Mouse (Mus musculus): ENCODE measurements at regions not wholly inside any gene's neighbourhood (a gene's known extent, or its start where the extent isn't known, plus 50 kb on each side); places are given as distances from the start of the nearest gene placed in this dataset.

DNA sequence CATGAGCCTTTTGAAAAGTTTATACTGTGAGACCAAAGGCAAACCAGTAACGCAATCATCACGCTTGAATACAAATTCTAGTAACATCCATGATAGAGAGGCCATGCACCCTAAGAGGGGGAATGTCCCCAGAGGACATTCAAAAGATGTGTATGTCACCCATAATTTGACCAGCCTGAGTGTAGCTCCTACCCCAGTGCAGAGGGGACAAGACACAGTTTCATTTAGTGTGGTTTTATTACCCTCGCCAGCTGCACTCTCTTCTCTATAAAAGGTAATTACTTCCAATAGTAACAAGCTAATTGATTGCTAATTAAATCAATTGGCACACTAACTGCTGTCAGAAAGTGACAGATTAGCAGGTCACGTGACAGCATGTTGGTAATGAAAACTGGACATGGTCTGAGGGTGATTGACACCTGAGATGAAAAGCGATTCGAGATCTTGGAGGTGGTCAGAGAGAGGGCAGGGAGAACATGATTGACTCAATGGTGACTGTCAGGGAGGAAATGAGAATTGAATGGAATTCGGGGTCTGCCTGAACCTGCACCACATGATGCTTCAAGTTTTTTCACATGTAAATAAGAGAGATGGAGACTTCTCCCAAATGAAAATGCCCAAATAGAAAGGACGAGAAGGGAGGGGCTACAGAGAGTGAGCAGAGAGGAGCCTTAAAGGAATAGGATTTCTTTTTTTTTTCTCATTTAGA lies 309.9 kb downstream of the En1 start:
- DNase-seq (ENCODE audit: low spot score) = no peak

DNA sequence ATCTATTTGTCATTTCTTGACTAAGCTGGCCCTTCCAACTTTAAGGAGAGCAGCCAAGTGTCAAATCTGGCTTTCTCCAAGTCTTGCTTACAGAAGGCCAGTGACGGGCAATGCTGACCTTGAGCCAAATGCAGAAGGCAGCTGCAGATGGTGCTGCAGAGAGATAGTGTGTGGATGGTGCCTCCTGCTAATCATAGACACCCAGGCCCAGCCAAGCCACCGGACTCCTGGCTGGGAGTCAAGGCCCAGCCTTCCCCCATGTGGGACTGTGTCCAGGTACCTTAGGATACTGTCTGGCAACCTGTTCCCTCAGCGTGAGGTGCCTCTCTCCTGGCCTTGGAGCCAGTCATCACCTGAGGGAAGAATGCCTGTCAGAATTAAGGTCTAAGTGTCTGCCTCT lies 319.3 kb downstream of the En1 start:
- no peak for DNase-seq (ENCODE audit: low spot score)

DNA sequence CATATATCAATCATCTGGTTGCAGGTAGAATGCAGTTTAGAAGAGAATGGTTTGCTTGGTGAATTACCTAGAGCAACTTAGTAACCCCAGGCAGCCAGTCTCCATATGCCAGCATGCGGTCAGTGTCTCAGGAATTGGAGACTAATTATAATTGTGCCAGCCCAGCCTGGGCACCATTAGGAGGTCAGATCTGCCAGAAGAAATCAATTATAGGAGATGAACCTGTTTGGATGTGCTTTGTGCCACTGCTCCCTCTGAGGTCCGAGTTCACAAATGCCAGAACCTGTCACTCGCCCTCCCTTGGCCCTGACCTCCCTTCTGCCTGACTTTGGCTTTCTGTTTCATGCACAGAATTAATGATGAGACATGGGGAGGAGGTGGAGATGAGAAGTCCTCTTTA lies 323.1 kb downstream of the En1 start:
- no peak for DNase-seq (ENCODE audit: low spot score)

DNA sequence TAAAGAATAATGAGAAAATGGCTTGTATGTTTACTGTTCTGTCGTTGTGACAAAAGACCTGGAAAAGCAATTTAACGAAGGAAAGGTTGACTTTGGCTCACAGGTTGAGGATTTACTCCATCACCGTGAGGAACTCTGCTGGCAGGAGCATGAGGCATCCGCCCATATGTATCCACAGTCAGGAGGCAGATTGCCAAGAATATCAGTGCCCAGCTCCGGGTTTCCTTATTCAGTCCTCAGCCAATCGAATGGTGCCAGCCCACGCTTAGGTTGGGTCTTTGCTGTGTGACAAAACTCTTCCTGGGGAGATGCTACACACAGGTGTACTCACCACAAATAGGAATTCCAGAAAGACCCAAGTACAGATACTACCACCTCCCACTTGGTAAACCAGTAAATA lies 327.9 kb downstream of the En1 start:
- no peak for DNase-seq (ENCODE audit: low spot score)

- DNase-seq (ENCODE audit: low spot score) = no peak
These were observed 333.1 kb downstream of the En1 start for GRCm38 (mm10) chr1:120935321-120935720.

DNA sequence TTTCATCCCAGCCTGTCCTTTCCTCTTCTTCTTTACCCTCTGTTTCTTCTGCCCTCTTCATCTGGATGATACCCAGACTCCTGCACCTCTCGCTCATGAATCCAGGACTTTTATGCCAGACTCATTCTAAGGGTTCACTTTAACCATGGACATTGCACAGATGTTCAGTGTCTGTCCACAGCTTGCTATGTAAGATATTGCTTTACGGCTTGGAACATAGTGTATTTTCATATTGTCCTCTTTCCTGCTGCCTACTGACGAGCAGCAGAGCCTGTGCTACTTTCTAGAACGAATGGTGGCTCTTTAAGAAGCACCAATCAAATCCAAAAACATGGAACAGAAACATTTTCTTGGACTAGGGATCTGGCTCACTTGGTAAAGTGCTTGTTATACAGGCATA lies 341.5 kb downstream of the En1 start:
- DNase-seq (ENCODE audit: low spot score) = no peak

- DNase-seq (ENCODE audit: low spot score) = no peak
These were observed 344.1 kb downstream of the En1 start for GRCm38 (mm10) chr1:120946349-120946748.

DNA sequence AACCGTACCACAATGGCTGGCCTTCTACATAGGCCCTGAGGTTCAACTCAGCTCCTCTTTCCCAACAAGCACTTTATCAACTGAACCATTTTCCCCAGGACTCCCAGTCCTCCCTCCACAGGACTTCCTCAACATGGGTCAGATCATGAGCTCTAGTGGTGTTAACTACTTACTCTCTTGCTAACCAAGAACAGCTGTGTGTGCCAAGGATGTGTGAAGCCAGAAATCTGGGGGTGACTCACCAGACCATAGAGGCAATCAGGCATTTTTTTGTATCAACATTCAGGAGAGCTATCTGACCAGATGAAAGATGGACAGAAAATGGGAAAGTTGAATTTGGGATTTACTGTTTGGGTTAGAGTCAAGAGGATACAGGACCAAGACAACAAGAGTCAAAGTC lies 359.0 kb downstream of the En1 start:
- no peak for DNase-seq (ENCODE audit: low spot score)

GRCm38 (mm10) chr1:120961984-120962383 lies 359.8 kb downstream of the En1 start:
- DNase-seq (ENCODE audit: low spot score) = peak; percentile 32

- DNase-seq (ENCODE audit: low spot score) = no peak
These were observed 361.4 kb downstream of the En1 start for GRCm38 (mm10) chr1:120963477-120964178.

DNA sequence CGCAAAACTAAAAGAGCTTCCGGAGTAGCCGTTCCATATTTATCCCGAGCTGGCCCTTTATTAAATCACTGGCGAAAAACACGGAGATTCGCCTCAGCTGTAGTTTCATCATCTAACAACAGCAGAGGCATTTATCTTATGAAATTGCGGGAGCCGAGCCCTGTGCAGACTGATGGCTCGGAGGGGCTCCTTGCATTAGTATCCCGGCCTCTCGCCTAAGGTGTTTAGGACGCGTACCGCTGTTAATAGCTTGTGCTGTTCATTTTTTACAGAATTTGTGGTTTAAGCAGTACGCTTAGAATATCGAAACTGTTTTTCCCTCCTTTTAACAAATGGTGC lies 361.9 kb downstream of the En1 start:
- no peak for DNase-seq (ENCODE audit: low spot score)

GRCm38 (mm10) chr1:120966132-120966531 lies 363.9 kb downstream of the En1 start:
- no peak for DNase-seq (ENCODE audit: low spot score)

- DNase-seq (ENCODE audit: low spot score) = no peak
These were observed 357.7 kb downstream of the Insig2 start for GRCm38 (mm10) chr1:120974661-120975060.

- no peak for DNase-seq (ENCODE audit: low spot score)
These were observed 327.9 kb downstream of the Insig2 start for GRCm38 (mm10) chr1:121004535-121004934.

DNA sequence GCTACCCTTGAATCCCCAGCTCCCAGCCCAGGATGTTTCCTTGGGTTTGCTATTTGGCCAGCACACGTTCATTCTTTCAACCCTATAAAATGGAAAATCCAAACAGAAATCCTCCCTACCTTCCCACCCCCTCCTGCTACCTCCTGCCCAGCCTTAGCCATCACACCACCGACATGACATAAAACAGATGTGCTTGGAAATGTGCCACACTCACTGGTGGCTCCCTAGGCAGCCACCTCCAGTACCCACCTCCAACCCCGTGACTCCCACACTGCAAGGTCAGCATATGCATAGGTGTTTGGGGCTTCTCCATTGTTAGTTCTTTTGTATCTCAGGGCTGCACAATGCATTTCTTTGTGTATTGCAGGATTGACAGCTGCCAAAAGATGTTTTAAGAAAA lies 327.2 kb downstream of the Insig2 start:
- DNase-seq (ENCODE audit: low spot score) = no peak

DNA sequence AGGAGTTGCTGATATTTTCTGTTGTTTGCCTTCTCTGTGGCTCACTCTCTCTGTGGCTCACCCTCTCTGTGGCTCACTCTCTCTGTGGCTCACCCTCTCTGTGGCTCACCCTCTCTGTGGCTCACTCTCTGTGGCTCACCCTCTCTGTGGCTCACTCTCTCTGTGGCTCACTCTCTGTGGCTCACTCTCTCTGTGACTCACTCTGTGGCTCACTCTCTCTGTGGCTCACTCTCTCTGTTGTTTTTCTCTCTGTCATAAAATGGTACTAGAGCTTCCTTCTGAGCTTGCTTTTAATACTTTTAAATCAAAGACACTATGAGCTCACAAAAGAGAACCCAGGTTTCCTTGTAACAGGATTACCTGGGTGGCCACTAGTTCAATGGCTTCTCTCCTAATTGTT lies 320.3 kb downstream of the Insig2 start:
- DNase-seq (ENCODE audit: low spot score) = no peak

GRCm38 (mm10) chr1:121013839-121014503 lies 318.4 kb downstream of the Insig2 start:
- no peak for DNase-seq (ENCODE audit: low spot score)

- DNase-seq (ENCODE audit: low spot score) = no peak
These were observed 303.0 kb downstream of the Insig2 start for GRCm38 (mm10) chr1:121029375-121029774.

DNA sequence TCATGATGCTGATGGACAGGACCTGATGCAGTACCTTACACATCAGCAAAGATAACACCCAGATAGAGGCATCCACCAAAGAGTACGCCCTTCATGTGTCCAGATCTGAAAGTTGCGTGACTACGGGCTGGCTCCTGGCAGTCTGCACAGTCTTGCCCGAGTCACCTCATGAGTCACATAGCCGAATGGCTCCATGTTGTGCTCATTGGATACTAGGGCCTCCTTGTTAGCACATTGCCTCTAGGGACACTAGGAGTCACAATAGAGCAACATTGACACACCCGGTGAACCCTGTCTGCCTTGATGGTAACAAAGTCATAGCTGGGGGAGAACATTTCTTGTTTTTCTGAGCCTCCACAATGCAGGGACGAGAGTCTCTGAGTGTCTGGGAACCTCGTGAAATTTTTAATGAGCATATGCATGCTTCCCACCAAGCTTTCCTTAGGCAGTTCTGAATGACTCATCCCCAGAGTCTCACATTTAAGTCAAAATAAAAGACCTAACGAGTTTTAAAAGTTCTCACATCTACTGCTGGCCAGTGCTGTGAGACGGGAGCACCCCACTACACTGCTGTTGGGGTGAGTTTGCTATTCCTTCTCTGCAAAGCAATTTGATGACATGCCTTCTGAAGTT lies 297.5 kb downstream of the Insig2 start:
- DNase-seq (ENCODE audit: low spot score) = no peak

DNA sequence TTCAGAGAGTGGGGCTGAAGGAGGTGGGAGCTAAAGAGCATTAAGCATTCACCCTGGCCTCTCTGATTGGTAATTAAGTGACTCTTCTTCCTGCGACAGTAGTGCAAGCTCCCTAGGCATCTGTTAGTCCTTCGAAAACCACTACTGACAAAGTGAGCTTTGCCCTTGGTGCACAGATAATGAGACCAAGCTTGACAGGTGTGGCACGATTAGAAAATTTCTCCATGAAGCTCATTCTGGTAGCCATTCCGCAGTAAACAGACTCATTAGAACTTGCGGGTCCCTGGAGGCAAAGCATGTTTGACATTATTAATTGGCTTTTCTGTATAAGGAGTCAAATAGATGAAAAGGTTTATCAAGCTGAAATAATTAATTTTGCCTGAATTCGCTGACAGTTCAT lies 285.8 kb downstream of the Insig2 start:
- no peak for DNase-seq (ENCODE audit: low spot score)

- no peak for DNase-seq (ENCODE audit: low spot score)
These were observed 285.0 kb downstream of the Insig2 start for GRCm38 (mm10) chr1:121047406-121047805.

DNA sequence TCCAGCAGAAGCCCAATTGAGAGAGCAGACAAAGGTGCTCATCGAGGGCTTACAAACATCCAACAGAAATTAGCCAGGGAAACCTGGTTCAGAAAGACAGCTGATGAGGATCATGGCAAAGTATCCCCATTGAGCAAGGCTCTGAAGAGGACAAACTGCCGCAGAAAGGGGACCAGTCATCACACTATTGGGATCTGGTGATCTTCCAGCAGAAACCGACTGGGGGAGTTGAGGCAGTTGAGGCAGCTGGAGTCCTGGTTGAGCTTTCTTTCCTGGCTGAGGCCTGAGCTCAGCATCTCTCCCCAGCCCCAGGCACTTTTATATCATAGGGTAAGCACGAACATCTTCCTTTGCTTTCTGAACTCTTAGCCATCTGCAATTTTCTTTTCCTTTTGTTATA lies 282.7 kb downstream of the Insig2 start:
- no peak for DNase-seq (ENCODE audit: low spot score)
